Mouse (Mus musculus) spleen, postnatal 10 days (tissue): ENCODE measurements around the gene Cpt1b.

Source experiments
- DNase-seq, 2 experiments: peaks; one replicate each; pipeline ENCODE4 v3.0.0; 2021 to 2022; ENCODE audit warnings: low spot score in 2 of 2

Gene Cpt1b

DNA sequence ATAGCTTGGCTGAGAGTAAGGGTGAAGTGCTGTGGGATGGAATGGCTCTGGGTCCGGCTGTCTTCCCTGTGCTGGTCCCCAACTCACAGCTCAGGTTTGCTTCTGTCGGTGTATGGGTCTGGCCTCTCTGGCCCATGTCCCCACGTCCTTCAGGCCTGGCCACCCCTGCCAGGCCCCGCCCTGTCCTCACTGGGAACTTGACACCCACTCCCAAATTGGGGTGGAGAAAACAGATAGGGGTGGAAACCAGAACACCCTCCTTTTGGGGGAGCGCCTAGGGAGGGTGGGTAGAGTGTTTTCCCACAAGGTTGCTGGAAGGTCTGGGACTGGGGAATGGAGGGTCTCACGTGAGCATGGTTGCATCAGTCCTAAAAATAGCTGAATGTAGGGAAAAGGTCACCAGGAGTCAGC is at the start of gene Cpt1b:
TSS of gene Cpt1b (minus strand) at position 153 of the 411 bp plus-strand sequence.
- DNase-seq, result peak in 1 of 2 experiments; percentile 9

DNA sequence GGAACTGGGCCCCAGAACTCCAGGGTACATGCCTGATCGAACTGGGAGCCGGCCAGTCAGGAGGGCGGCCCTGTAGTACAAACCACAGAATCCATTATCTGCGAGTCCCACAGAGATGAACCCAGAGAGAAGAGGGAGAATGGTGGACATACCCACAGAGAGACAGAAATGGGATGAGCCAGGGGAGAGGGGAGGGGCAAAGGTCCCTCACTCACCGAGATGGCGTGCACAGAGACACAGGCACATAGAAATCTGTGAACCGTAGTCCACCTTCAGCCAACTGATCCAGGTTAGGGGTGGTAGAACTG is 49.6 kb upstream of the Cpt1b start:
- no peak for DNase-seq

DNA sequence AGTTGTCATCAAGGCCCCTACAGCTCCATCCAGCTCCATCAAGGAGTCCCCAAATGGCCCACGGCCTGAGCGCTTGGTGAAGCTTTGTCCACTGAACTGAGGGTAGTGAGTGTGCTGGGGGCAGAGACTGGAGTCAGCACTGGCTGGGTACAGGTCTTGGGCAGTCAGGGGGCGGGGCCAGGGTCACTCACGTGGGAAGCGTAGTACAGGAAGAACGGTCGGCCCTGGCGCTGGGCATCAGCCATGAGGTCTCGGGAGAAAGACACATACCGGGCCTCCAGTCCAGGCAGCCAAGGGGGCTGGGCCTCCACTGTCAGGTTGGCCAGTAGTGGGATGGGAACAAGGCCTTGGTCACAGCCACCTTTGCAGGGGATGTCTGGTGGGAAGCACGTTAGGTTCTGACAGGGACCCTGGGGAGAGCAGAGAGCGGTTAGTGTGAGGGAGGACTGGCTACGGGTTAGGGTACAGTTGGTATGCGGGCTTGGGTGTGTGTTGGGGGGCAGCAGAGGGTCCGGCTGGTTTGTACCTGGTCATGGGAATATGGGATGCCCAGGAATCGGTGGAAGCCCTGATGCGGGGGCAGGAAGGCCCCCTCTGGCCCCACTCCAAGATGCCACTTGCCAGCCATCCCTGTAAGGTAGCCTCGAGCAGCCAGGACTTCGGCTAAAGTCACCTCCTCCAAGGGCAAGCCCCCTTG is 49.1 kb upstream of the Cpt1b start:
- peak in 1 of 2 experiments; percentile 40 for DNase-seq

DNA sequence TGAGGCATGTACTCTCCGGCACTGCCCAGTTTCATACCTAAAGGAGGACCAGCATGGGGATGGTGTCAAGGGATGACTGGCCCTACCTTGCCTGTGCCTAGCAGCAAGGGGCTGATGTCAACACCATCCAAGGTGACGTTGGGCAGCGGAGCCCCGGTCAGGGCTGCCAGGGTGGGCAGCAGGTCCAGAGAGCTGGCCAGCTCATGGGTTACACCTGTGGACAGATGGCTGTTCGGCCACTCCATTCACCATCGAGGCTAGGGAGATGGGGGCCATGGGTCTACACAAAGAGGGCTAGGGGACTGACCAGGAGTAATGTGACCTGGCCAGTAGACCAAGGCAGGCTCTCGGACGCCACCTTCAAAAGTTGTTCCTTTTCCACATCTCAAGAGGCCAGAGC is 48.3 kb upstream of the Cpt1b start:
- no peak for DNase-seq

DNA sequence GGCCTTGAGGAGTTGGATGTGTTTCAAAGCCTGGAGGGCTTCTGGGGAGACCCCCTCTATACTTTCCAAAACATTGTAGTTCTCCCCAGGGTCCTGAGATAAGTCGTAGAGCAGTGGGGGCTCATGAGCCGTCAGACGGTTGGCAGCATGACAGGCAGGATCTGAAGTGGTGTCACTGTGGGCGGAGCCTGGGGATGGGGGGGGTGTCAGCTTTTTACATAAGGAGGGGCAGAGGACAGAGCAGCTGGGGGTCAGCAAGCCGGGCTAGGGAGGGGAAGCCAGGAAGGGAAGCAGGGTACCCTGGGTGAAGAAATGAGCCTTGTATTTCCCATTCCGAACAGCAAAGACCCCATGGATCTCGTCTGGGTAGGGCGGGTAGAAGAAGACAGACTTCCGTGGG is 47.7 kb upstream of the Cpt1b start:
- DNase-seq, result no peak

DNA sequence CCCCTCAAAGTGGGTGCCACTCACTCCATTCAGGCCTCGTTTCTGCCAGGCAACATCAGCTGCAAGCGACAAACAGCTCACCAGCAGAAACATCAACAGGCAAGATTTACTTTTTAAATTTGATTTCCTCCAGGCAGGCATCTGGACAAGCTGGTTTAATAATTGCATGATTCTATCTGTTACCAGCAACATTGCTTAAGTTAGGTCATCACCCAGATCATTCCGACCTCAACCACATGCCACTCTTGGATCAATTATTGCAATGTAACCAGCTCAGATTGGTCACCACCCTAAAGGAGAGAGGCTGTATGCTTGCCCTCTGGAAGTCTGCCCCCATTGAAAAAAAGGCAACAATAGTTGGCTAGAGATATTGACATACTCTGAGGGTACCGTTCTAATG is 45.8 kb upstream of the Cpt1b start:
- DNase-seq, result no peak

DNA sequence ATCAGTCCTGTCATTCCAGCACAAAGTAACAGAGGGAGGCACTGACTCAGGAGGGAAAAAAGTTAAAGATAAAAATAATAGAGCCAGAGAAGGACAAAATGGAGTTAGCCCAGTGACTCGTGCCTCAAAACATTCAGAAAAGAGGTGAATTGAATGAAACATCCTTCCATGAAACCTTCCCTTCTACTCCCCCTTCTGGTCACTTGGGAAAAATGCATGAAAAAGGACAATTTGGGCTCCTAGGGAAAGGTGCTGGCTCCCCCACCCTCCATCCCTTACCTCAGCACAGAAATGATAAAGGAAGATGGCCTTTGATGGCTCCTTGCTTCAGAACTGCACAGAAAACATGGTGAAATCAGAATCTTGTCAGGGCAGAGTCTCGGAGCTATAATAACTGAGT is 42.9 kb upstream of the Cpt1b start:
- DNase-seq, result no peak

DNA sequence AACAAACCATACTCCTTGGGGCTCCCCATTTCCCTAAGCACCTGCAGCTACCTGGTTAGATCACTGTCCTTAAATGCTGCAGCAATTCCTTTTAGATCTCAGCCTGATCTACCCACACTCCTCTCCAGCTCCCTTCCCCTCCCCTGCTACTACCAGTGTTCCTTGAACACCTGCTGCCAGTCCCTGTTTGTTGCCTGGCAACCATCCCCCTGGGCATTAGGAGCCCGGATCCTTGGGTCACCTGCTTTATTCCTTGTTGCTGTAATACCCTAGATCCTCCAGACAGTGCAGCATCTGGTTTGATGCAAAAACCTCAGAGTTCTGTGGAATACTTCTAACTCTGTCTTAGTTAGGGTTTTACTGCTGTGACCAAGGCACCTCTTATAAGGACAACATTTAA is 39.4 kb upstream of the Cpt1b start:
- DNase-seq, result no peak

DNA sequence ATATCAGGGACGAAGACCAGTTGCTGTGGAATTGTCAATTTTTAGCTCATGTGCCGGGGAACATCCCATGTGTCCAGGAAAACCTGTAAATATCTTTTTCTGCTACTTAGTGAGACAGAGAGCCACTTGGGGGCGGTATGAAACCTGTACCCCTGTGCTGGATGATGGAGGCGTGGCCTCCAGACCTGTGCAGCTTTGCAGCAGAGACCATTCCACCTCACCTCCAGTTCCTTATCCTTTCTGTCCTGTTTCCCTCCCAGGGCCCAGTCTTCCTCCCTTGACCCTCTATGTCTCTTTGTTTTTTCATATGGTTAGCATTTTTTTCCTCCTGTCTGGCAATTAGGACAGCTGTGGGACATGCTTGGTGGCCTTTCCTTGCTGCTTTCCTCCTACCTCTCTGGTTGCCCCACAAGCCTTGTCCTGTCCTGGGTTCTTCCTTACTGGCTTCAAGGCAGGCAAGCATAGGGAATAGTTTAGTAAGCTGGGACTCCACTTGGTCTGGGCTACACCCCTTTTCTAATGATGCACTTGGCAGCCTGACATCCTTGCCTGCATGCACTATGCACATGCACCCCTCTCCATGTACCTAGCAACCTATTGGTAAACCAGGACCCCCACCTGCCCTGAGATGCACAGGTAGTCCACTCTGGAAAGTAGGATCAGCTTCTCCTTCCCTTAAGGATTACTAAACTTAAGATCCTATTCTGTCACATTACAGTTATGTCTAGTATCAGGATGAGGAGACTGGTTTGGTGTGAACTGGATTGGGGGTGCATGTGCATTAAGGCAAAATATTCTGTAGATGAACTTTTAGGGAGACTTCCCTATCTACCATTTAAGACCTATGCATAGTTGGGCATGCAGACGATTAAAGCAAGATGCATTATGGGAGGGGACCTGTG is 37.9 kb upstream of the Cpt1b start:
- no peak for DNase-seq

DNA sequence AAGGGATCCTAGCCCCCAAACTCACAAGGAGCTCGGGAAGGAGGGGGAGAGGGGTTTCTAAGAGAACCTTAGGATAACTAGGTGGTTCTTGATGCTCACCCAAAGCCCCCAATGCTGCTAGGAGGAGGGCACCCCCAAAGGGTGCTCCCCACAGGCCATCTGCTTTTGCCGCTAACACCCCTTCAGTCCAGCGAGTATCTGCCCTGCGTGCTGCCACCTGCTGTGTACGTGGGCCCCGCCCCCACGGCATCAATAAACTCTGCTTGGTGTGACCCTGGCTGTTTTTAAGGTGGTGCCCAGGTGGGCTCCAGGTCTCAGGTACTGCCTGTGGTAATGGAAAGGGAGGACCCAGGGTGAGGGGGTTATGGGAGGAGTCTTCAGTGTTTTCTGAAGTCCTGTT is 36.5 kb upstream of the Cpt1b start:
- no peak for DNase-seq

DNA sequence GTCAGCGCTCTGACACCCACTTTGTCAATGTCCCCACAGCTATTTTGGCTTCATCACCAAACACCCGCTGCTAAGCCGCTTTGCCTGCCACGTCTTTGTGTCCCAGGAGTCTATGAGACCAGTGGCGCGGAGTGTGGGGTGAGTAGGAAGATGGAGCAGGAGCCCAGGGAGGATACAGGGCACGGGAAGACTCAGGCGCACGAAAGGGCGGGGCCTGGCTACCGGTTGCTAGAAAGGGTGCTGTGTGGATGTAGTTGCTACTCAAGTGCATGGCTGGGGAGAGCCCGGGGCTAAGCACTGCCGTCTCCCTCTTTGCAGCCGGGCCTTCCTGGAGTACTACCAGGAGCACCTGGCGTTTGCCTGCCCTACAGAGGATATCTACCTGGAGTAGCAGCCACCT is 35.7 kb upstream of the Cpt1b start:
- DNase-seq, result no peak

DNA sequence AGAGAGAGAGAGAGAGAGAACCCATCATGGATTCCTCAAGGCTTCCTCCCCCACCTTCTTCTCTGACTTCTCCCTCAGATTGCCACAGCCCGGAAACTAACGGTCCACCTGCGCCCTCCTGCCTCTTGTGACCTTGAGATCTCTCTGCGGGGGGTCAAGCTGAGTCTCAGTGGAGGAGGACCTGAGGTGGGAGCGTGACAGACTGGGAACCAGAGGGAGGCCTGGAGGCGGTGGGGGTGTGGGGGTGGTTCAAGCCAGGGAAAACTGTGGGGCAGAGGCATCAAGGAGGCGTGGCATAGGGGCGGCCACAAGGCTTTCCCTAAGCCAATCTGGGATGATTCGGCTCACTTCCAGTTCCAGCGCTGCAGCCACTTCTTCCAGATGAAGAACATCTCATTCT is 34.6 kb upstream of the Cpt1b start:
- DNase-seq, result no peak

DNA sequence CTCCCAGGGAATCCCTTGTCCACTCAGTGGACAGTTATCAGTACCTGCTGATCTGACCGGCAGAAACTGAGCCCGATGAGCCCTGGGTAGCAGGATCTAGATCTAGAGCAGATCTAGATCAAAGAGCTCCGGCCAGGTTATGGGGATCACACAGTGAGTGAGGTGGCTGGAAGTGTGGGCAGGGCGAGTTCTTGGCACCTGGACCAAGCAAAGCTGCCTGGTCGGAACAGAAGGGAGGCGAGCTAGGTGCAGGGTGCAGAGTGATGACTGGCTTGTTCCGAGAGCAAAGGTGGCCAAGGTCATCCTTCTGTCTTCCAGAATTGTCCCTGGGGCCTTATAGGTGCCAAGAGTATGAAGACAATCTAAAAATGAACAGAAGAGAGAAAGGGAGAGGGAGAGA is 34.2 kb upstream of the Cpt1b start:
- no peak for DNase-seq

DNA sequence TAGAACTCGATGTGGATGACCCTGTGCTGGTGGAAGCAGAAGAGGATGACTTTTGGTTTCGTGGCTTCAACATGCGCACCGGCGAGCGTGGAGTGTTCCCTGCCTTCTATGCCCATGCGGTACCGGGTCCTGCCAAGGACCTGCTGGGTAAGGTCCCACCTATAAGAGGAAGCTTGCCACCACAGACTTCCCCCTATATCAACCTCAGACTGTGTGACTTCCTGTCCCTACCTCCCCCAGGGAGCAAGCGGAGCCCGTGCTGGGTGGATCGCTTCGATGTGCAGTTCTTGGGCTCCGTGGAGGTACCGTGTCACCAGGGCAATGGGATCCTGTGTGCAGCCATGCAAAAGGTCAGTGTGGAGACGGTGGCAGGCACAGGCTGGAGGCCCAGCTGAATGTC is 33.3 kb upstream of the Cpt1b start:
- DNase-seq, result no peak

DNA sequence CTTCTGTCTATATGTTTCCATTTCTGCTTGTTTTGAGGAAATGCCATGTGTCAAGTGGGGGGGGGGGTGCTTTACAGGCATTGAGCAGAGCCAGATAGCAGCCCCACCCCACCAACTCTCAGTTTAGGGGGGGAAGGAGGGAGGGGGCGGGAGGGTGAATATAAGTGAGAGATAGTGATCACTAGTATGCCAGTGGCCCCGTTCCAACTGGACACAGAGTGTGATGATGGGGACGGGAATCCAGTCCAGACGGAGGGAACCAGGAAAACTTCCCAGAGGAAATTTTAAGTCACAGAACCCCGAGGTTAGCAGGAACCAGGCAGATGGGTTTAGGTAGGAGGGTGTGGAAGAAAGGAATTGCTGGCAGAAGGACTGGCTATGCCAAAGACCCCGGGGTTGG is 30.0 kb upstream of the Cpt1b start:
- DNase-seq, result no peak

DNA sequence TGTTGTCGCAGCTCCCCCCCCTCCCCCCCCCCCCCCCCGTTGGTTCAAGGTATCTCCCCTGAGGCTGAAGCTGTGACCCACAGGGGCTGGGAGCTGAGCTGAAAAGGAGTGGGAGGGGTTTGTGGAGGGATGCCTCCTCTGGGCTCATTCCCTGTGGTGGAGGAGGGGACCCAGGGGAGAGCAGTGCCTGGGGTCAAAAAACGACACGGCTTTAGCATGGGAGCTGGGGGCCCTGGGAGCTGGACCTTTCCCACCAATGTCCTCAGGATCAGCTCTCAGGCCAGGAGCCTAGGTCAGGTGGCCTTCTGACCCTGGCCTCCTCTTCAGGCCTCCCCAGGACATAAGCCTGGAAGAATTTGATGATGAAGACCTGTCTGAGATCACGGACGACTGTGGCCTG is 29.2 kb upstream of the Cpt1b start:
- DNase-seq, result no peak

DNA sequence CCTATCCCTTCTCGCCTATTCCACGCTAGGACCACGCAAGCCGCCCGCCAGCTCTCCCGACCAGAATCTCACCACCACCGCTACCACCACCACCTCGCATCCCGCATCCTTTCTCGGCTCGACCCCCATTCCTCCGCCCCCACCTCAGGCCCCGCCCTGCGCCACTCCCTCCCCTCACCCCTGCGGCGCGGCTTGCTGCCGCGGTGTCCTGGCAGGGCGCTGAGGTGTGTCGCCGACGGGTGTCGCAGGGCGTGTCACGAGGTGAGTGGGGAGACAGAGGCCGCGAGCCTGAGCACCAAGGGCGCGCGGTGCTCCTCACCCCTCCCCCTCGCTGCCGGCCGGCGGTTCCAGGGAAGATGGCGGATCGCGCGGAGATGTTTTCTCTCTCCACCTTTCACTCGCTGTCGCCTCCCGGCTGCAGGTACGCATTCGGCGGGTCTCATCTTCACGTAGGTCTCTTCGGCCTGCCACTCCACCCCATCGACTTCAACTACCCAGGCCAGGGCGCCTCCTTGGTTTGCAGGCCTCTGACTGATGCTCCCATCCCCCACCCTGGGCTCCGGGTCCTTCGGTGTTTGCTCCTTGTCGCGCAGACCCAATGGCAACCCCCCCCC is 28.3 kb upstream of the Cpt1b start, which contains the start of gene Mapk8ip2:
TSS of gene Mapk8ip2 (plus strand) at position 49 of the 614 bp plus-strand sequence.
- DNase-seq, result no peak

DNA sequence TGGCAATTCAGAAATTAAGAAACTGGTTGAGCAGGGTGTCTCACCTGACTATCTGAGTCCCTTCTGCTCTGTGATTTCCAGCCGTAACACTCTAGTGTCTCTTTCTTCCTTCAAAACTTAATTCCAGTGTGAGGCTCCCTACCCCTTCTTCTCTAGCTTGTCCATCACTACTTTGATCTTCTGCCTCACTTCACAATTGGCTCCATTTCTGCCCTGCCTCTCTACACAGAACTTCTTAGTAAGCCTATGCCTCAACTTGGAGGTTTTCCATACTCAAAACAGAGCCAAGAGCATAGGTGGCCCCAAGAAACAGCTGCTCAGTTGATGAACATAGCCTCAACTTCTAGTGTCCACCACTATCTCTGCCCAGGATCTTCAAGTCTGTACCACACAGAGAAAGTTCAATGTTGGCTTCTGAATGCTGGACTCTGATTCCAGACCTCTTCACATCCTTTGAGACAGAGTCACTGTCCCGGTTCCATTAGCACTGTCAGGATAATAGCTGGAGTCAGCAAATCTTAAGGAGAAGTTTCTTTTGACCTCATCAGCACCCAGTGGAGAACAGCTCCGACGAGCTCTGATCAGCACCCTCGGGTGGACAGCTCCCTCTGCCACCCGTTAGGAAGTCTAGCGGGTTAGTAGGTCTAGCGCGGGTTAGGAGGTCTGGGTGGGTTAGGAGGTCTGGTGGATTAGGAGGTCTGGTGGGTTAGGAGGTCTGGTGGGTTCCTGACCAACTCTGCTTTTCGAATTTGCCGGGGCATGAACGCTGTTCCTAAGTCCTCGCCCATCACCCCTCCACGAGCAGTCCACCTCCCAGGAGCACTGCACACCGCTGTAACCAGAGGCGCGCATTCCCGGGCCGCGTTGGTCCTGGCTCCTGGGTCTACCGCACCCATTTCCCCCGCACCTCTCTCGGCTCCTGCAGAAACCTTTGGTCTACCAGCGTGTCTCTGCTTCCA is 27.5 kb upstream of the Cpt1b start:
- peak; percentile 47 to 78 for DNase-seq

DNA sequence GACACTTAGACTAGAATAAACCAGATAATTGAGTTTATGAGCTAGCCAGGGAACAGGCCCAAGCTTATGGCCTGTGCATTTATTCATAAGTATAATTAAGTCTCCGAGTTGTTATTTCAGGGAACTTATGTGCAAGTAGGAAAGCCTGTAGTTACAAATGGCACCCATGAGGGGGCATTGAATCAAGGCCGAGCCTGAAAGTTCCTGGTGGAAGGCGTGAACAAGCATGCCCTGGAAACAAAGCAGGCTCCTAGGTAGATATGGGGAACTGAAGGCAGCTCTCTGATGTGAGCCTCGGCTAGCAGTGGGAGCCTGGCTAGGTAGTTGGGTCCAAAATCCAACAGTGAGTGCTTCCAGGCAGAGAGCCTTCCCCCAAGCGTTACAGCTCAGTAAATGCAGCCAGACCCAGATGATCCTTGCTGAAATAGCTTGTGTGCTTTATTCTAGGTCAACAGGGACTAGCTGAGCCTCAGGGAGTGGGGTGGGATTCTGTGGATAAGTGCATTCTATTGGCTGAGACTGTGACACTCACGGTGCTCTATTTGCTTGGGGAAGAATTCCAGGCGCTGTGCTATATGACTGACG is 16.9 kb upstream of the Cpt1b start:
- DNase-seq, result no peak

DNA sequence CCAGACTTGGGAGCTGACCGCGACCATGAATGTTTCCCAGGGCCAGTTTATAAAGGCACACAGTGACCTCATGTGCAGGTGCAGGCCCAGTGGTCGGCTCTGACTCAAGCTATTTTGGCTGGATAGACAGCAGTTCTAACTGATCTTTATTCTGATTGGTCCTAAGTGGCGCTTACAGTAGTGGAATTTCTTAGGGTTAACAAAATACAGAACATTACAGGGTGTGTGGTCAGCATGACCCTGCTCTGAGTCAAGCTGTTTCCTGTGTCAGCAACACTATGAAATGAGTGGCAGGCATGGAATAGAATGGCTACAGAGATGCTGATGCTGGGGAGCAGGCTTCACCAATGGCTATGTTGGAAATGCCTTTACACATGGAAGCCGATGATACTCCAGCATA is 10.2 kb upstream of the Cpt1b start:
- DNase-seq, result no peak

DNA sequence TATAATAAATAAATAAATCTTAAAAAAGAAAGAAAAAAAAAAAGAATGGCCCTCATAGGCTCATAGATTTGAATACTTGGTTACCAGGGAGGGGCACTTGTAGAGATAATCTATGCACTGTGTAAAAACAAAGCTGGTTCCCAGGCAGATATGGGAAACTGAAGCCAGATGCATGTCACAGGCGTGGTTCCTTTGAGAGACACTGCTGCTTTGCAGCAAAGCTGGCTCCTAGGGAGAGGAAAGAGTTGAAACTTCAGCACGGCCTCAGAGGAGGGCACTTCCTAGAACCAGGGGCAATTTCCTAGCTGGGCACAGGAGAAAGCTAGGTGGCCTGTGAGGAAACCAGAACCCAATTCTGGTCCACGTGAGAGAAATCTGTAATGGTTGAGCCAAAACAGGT is 8.5 kb upstream of the Cpt1b start:
- no peak for DNase-seq
